Mouse (Mus musculus) layer of hippocampus, adult 18-20 months (tissue): ENCODE data around the gene Acbd5. TPM values are rescaled to one million over a fixed set of nuclear protein-coding genes. Genes with fewer than 3 reads are reported as not detected.

Experiments
- DNase-seq, 2 experiments: peaks; one replicate each; pipeline ENCODE4 v3.0.0; 2022; ENCODE audit warnings: low spot score in 2 of 2
- total RNA-seq, 2 experiments: library from RNA; stranded (reverse); gene quantifications; 2 replicates each; pipeline ENCODE4 v1.2.3; 2021

Gene Acbd5
- total RNA-seq, 2 experiments from 2014 or later, result 76.0 to 84.7 TPM

- no peak for DNase-seq
These were observed 387 bp downstream of the Acbd5 start for GRCm38 (mm10) chr2:23068370-23068737.

- peak; percentile 94 to 96 for DNase-seq
These were observed 1.2 kb downstream of the Acbd5 start for GRCm38 (mm10) chr2:23068894-23069744.

GRCm38 (mm10) chr2:23070491-23070890, 2.5 kb downstream of the Acbd5 start:
- DNase-seq, result no peak

- DNase-seq, result no peak
These were observed 3.4 kb downstream of the Acbd5 start for GRCm38 (mm10) chr2:23071406-23071805.

GRCm38 (mm10) chr2:23075846-23076245, 7.9 kb downstream of the Acbd5 start:
- no peak for DNase-seq

- DNase-seq, result no peak
These were observed 8.8 kb downstream of the Acbd5 start for GRCm38 (mm10) chr2:23076783-23077182.

GRCm38 (mm10) chr2:23077693-23078092, 9.7 kb downstream of the Acbd5 start:
- DNase-seq, result no peak

- DNase-seq, result no peak
These were observed 10.6 kb downstream of the Acbd5 start for GRCm38 (mm10) chr2:23078588-23078987.

GRCm38 (mm10) chr2:23084540-23084939, 16.6 kb downstream of the Acbd5 start:
- DNase-seq, result no peak

GRCm38 (mm10) chr2:23092216-23092615, 24.2 kb downstream of the Acbd5 start:
- peak in 1 of 2 experiments; percentile 25 for DNase-seq

- DNase-seq, result no peak
These were observed 29.1 kb downstream of the Acbd5 start for GRCm38 (mm10) chr2:23097028-23097427.

GRCm38 (mm10) chr2:23102266-23102665, 34.3 kb downstream of the Acbd5 start:
- DNase-seq, result no peak

GRCm38 (mm10) chr2:23119573-23119972, 51.6 kb downstream of the Acbd5 start:
- no peak for DNase-seq

GRCm38 (mm10) chr2:23155199-23155621, 87.2 kb downstream of the Acbd5 start:
- no peak for DNase-seq

GRCm38 (mm10) chr2:23155777-23156607, 88.0 kb downstream of the Acbd5 start, which contains the start of the genes Mastl and Yme1l1:
TSS of gene Mastl (minus strand) at chr2:23156024.
TSS of gene Yme1l1 (plus strand) at chr2:23156369.
- DNase-seq, result peak; percentile 98

- DNase-seq, result no peak
These were observed 88.7 kb downstream of the Acbd5 start for GRCm38 (mm10) chr2:23156608-23157081.

Other genes starting within 250 kb of the Acbd5 start
- gene Pdss1, start 172.6 kb upstream of the Acbd5 start, total RNA-seq, result 10 to 100 TPM; 11.0 to 16.3 TPM
- gene Abi1, start 27.9 kb upstream of the Acbd5 start, total RNA-seq, result 100 to 1,000 TPM; 213 to 220 TPM
- gene Mastl, start 87.9 kb downstream of the Acbd5 start, total RNA-seq, result under 1 TPM; 0.52 to 0.79 TPM
- 10 to 100 TPM; 88.7 to 90.4 TPM for gene Yme1l1, start 88.2 kb downstream of the Acbd5 start, total RNA-seq
- gene 4931423N10Rik, start 139.3 kb downstream of the Acbd5 start, total RNA-seq, result under 1 TPM in 1 of 2 experiments, not detected in 1; 0.28 TPM